Mouse (Mus musculus) liver, embryonic 14.5 days (tissue): ENCODE results near the gene Sox4.

Experiments
- CTCF ChIP-seq: IDR thresholded peaks from 2 replicates; pipeline ENCODE4 v1.5.1; 2016; ENCODE audit warnings: antibody characterized with exemption, low read depth, control low read depth
- EP300 ChIP-seq: IDR thresholded peaks from 2 replicates; pipeline ENCODE4 v1.6.1; 2016; ENCODE audit warnings: antibody characterized with exemption, low read depth

DNA sequence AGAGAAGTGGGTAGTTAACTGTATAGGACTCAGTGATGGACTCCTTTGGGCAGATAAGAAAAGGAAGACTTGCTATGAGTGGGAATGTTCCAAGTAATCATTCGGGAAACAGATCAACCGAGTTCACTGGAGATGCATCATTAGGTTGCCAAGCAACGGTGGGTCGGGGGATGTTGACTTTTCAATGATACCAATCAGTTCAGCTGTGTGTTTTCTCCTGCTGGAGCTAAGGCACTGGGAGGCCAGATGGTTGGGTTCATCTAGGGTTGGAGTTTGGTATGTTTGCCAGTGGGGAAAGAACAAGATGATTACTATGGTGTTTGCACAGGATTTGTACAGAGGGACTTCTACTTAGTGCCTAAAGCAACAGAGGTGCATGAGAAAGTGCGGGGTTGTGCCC, 21.1 kb upstream of the Sox4 start:
- TF ChIP-seq CTCF (no peak), EP300 (no peak)
